Mouse (Mus musculus) liver, adult 2 months (tissue): ENCODE measurements at regions not wholly inside any gene's neighbourhood (a gene's known extent, or its start where the extent isn't known, plus 50 kb on each side); places are given as distances from the start of the nearest gene placed in this dataset.

ENCODE experiments used
- DNase-seq: peaks from one replicate; pipeline ENCODE4 v3.0.0-alpha.2; 2011; ENCODE audit warnings: low read depth, low spot score; ENCODE audit errors: extremely low read depth
- H3K27ac ChIP-seq: fragments of 200-500 bp; replicated peaks from 2 replicates; pipeline ENCODE4 v1.5.1; 2012; ENCODE audit warnings: low read depth, mild to moderate bottlenecking, control low read depth, inconsistent platforms, low read length; ENCODE audit not compliant: insufficient read depth
- H3K27me3 ChIP-seq: fragments of 200-500 bp; 2 replicates; pipeline ENCODE4 v1.6.1; 2012; ENCODE audit warnings: mild to moderate bottlenecking, moderate library complexity, low read length, inconsistent platforms; ENCODE audit not compliant: control insufficient read depth, insufficient read depth
- H3K36me3 ChIP-seq: fragments of 200-500 bp; 2 replicates; pipeline ENCODE4 v1.6.1; 2012; ENCODE audit warnings: low read length, inconsistent platforms; ENCODE audit not compliant: control insufficient read depth, insufficient read depth
- H3K4me1 ChIP-seq: fragments of 200-500 bp; 2 replicates; pipeline ENCODE4 v1.6.1; 2011; ENCODE audit warnings: low read length; ENCODE audit not compliant: control insufficient read depth, insufficient read depth
- H3K4me3 ChIP-seq: fragments of 200-500 bp; 2 replicates; pipeline ENCODE4 v1.5.1; 2011; ENCODE audit warnings: low read depth, mild to moderate bottlenecking, control low read depth, low read length, moderate library complexity; ENCODE audit not compliant: insufficient read depth
- H3K79me2 ChIP-seq: fragments of 200-500 bp; 2 replicates; pipeline ENCODE4 v1.6.1; 2012; ENCODE audit warnings: inconsistent platforms, mild to moderate bottlenecking, low read length, moderate library complexity; ENCODE audit not compliant: control insufficient read depth, insufficient read depth
- H3K9ac ChIP-seq: fragments of 200-500 bp; 2 replicates; pipeline ENCODE4 v1.6.1; 2012; ENCODE audit warnings: low read depth, mild to moderate bottlenecking, control low read depth, inconsistent platforms, low read length
- CTCF ChIP-seq: fragments of 200-500 bp; IDR thresholded peaks from 2 replicates; pipeline ENCODE4 v1.5.1; 2011; ENCODE audit warnings: low read depth, low read length, control low read depth
- POLR2A ChIP-seq: fragments of 200-500 bp; IDR thresholded peaks from 2 replicates; pipeline ENCODE4 v1.6.1; 2011; ENCODE audit warnings: low read length, control low read depth; ENCODE audit not compliant: insufficient read depth; ENCODE audit errors: extremely low read depth
- WGBS: fragments of 180-500 bp; shearing (Covaris S2); methylation state at CpG from one replicate; pipeline ENCODE4 v1.1.7; 2018; 5-methylcytosine and 5-hydroxymethylcytosine counted together

GRCm38 (mm10) chr8:92427801-92428200 is 70.4 kb downstream of the Irx5 start:
- Histone ChIP-seq H3K79me2 (no peaks in the 10 kb centered on the region), H3K4me3 (no peak overlapping the region), H3K27me3 (0 out of 2 replicates have a peak, but pooled peaks cover 2% of the 10 kb centered on the region), H3K27ac (no peak overlapping the region), H3K4me1 (no peaks in the 10 kb centered on the region), H3K36me3 (no peaks in the 10 kb centered on the region), H3K9ac (no peak overlapping the region)
- WGBS, result 69% methylated on average over 9 of the region's 9 CpGs
- DNase-seq, result no peak
- TF ChIP-seq CTCF (no peak), POLR2A (no peak)

GRCm38 (mm10) chr8:92437075-92437663 is 79.7 kb downstream of the Irx5 start:
- H3K79me2 ChIP-seq, result no peaks in the 10 kb centered on the region
- no peak for TF ChIP-seq CTCF
- TF ChIP-seq POLR2A, result no peak
- H3K27me3 ChIP-seq, result no peaks in the 10 kb centered on the region
- H3K27ac ChIP-seq, result no peak overlapping the region
- no peaks in the 10 kb centered on the region for H3K36me3 ChIP-seq
- no peak for DNase-seq
- no peak overlapping the region for H3K9ac ChIP-seq
- H3K4me3 ChIP-seq, result no peak overlapping the region
- H3K4me1 ChIP-seq, result no peaks in the 10 kb centered on the region
- 89% methylated on average over 15 of the region's 15 CpGs for WGBS

- Histone ChIP-seq H3K27me3 (no peaks in the 10 kb centered on the region), H3K36me3 (no peaks in the 10 kb centered on the region), H3K4me3 (no peak overlapping the region), H3K79me2 (no peaks in the 10 kb centered on the region), H3K9ac (no peak overlapping the region), H3K4me1 (no peaks in the 10 kb centered on the region), H3K27ac (no peak overlapping the region)
- DNase-seq, result no peak
- no peak for TF ChIP-seq POLR2A
- TF ChIP-seq CTCF, result no peak
- 25% methylated on average over 9 of the region's 9 CpGs for WGBS
These were observed 80.9 kb downstream of the Irx5 start for GRCm38 (mm10) chr8:92438294-92438693.

GRCm38 (mm10) chr8:92439713-92440436 is 82.5 kb downstream of the Irx5 start:
- no peak for TF ChIP-seq CTCF
- no peak for TF ChIP-seq POLR2A
- 62% methylated on average over 9 of the region's 9 CpGs for WGBS
- no peak for DNase-seq

GRCm38 (mm10) chr8:92442086-92442485 is 84.7 kb downstream of the Irx5 start:
- no peak overlapping the region for H3K4me3 ChIP-seq
- H3K27me3 ChIP-seq, result no peaks in the 10 kb centered on the region
- H3K79me2 ChIP-seq, result no peaks in the 10 kb centered on the region
- WGBS, result 65% methylated on average over 6 of the region's 6 CpGs
- no peaks in the 10 kb centered on the region for H3K36me3 ChIP-seq
- H3K27ac ChIP-seq, result no peak overlapping the region
- TF ChIP-seq POLR2A, result no peak
- TF ChIP-seq CTCF, result no peak
- DNase-seq, result no peak
- no peak overlapping the region for H3K9ac ChIP-seq
- no peaks in the 10 kb centered on the region for H3K4me1 ChIP-seq

More at GRCm38 (mm10) chr8:92439713-92440436, 82.5 kb downstream of the Irx5 start:
- no peaks in the 10 kb centered on the region for H3K4me1 ChIP-seq
- H3K36me3 ChIP-seq, result no peaks in the 10 kb centered on the region
- H3K27me3 ChIP-seq, result no peaks in the 10 kb centered on the region
- no peaks in the 10 kb centered on the region for H3K79me2 ChIP-seq
- H3K27ac ChIP-seq, result no peak overlapping the region
- no peak overlapping the region for H3K9ac ChIP-seq
- H3K4me3 ChIP-seq, result no peak overlapping the region

- Histone ChIP-seq H3K4me3 (no peak overlapping the region), H3K36me3 (no peaks in the 10 kb centered on the region), H3K9ac (no peak overlapping the region), H3K27ac (no peak overlapping the region), H3K4me1 (no peaks in the 10 kb centered on the region), H3K79me2 (no peaks in the 10 kb centered on the region), H3K27me3 (peaks cover 3% of the 10 kb centered on the region; the same call in 1 of the 2 replicates)
- no peak for DNase-seq
- 79% methylated on average over 5 of the region's 5 CpGs for WGBS
- TF ChIP-seq CTCF (no peak), POLR2A (no peak)
These were observed 101.9 kb downstream of the Irx5 start for GRCm38 (mm10) chr8:92459291-92459690.
